Mouse (Mus musculus) limb, embryonic 12.5 days (tissue): ENCODE results near the gene Pitpnc1. TPM values are rescaled to one million over a fixed set of nuclear protein-coding genes. Genes with fewer than 3 reads are reported as not detected.

Experiments used
- ATAC-seq: fragments of 200-750 bp; cut with Nextera tagmentation; 2 replicates; pipeline ENCODE4 v1.8.0; 2017; ENCODE audit warnings: low read depth, moderate TSS enrichment; ENCODE audit not compliant: insufficient number of reproducible peaks, insufficient read depth, low FRiP score, low TSS enrichment
- H3K27ac ChIP-seq: fragments of 300-500 bp; sonication (generic); 2 replicates; pipeline ENCODE4 v1.5.1; 2016; ENCODE audit warnings: mild to moderate bottlenecking, moderate library complexity
- H3K27me3 ChIP-seq: fragments of 300-500 bp; sonication (generic); 2 replicates; pipeline ENCODE4 v1.6.1; 2016; ENCODE audit warnings: mild to moderate bottlenecking, moderate library complexity
- H3K36me3 ChIP-seq: fragments of 300-500 bp; sonication (generic); 2 replicates; pipeline ENCODE4 v1.6.1; 2016; ENCODE audit warnings: mild to moderate bottlenecking, moderate library complexity
- H3K4me1 ChIP-seq: fragments of 300-500 bp; sonication (generic); replicated peaks from 2 replicates; pipeline ENCODE4 v1.6.1; 2016
- H3K4me2 ChIP-seq: fragments of 300-500 bp; sonication (generic); 2 replicates; pipeline ENCODE4 v1.6.1; 2016; ENCODE audit warnings: mild to moderate bottlenecking, moderate library complexity
- H3K4me3 ChIP-seq: fragments of 300-500 bp; sonication (generic); replicated peaks from 2 replicates; pipeline ENCODE4 v1.5.1; 2016; ENCODE audit warnings: mild to moderate bottlenecking
- H3K9ac ChIP-seq: fragments of 300-500 bp; sonication (generic); replicated peaks from 2 replicates; pipeline ENCODE4 v1.6.1; 2016; ENCODE audit warnings: mild to moderate bottlenecking, moderate library complexity
- H3K9me3 ChIP-seq: fragments of 300-500 bp; sonication (generic); 2 replicates; pipeline ENCODE4 v1.6.1; 2016; ENCODE audit warnings: mild to moderate bottlenecking, moderate library complexity
- WGBS: fragments of 180-500 bp; shearing (Covaris S2); methylation state at CpG from one replicate; pipeline ENCODE4 v1.1.7; 2016; 5-methylcytosine and 5-hydroxymethylcytosine counted together
- polyA plus RNA-seq: library from polyadenylated mRNA; unstranded; fragments of >200 nt; fragmentation: Nextera tagmentation; extraction: Ambion mirVana; gene quantifications from 2 replicates; pipeline ENCODE4 v1.2.1, GENCODE M21; 2016

Gene Pitpnc1
- polyA plus RNA-seq, 1 experiment from 2014 or later = 31.9 TPM

DNA sequence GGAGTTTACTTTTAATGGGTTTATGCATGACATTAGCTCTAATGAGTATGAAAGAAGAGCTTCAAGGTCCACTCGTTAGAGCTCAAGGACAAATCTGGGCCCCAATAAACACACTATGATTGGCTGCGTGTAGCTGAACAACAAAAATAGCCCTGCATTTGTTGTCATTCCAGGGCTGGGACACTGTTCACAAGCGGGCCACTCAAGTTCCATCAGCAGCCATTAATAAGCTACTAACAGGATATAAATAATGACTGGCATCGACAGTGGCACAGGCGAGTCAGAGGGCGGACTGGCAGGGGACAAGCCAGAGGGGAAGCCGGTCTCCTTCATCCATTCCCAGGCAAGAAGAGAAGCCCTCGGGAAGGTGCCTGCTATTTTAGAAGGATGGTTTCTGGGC lies 219.6 kb downstream of the Pitpnc1 start:
- ATAC-seq = no peak
- H3K9me3 ChIP-seq = peaks cover 3% of the 10 kb centered on the region; the same call in 1 of the 2 replicates
- H3K27ac ChIP-seq = no peak overlapping the region
- no peak overlapping the region for H3K4me2 ChIP-seq
- H3K36me3 ChIP-seq = peaks cover 59% of the 10 kb centered on the region
- H3K27me3 ChIP-seq = no peaks in the 10 kb centered on the region
- 92% methylated on average over 8 of the region's 8 CpGs for WGBS
- H3K9ac ChIP-seq = no peak overlapping the region
- no peaks in the 10 kb centered on the region for H3K4me1 ChIP-seq
- H3K4me3 ChIP-seq = no peak overlapping the region

DNA sequence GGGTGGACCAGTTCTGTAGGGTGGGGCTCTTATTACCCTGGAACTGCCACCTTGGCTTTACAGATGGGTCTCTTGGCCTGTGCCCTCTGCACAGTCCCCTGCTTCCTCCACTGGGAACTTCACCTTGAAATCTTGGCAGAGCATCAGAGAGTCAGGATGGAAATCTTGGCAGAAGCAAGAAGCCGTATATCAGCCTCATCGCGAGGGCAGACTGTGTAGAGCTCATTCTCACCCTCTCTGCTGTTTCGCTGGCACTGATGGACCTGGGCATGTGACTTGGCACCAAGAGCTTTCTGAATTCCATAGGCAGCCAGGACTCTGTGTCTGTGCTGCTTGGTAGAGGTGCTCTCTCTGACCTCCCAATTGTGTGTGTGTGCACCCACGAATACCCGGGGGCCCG lies 221.7 kb downstream of the Pitpnc1 start:
- Histone ChIP-seq H3K27ac (no peak overlapping the region), H3K9me3 (peaks cover 9% of the 10 kb centered on the region; the same call in 1 of the 2 replicates), H3K36me3 (peaks cover 62% of the 10 kb centered on the region), H3K4me1 (no peaks in the 10 kb centered on the region), H3K4me3 (no peak overlapping the region), H3K27me3 (no peaks in the 10 kb centered on the region), H3K9ac (no peak overlapping the region), H3K4me2 (no peak overlapping the region)
- no peak for ATAC-seq
- WGBS = 96% methylated on average over 7 of the region's 7 CpGs

DNA sequence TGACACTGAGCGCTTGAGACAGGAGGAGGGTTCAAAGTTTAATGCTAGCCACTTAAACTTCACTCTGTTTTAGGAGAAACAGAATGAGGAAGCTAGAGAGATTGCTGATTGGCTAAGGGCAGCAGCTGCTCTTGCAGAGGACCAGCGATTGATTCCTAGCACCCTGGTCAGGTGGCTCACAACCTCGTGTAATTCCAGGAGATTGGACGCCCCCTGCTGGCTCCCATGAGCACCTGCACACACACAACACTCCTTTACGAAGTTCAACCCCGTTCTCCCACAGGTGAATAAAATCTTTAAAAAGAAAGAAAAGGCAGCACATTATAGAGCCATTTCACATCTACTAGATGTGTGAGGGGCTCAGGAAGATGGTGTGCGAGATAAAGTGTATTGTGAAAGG lies 224.8 kb downstream of the Pitpnc1 start:
- H3K9me3 ChIP-seq = peaks cover 9% of the 10 kb centered on the region; the same call in 1 of the 2 replicates
- no peak overlapping the region for H3K9ac ChIP-seq
- H3K27ac ChIP-seq = no peak overlapping the region
- 91% methylated on average over 7 of the region's 7 CpGs for WGBS
- H3K4me1 ChIP-seq = no peaks in the 10 kb centered on the region
- H3K4me3 ChIP-seq = no peak overlapping the region
- no peak for ATAC-seq
- H3K36me3 ChIP-seq = peaks cover 47% of the 10 kb centered on the region
- H3K27me3 ChIP-seq = no peaks in the 10 kb centered on the region
- no peak overlapping the region for H3K4me2 ChIP-seq

DNA sequence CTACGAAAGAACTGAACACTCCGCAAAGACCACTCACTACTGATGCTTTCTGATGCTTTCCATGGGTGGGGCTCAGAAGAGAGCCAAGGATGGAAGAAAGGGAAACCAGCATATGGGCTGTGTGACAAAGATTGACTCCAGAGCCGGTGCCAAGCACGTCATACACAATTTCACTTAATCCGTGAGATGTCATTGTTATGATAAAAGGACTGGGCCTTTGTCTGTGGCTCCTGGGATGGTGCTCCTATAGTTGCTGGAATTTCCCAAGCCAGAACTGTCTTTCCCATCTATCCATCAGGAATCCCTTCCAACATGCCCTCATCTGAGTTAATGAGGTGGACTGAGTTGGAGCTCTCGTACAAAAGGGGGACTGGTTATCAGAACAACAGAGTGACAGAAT lies 227.4 kb downstream of the Pitpnc1 start:
- ATAC-seq = no peak
- Histone ChIP-seq H3K27me3 (no peaks in the 10 kb centered on the region), H3K9ac (no peak overlapping the region), H3K4me2 (no peak overlapping the region), H3K4me3 (no peak overlapping the region), H3K4me1 (no peaks in the 10 kb centered on the region), H3K36me3 (peaks cover 25% of the 10 kb centered on the region), H3K9me3 (peaks cover 9% of the 10 kb centered on the region; the same call in 1 of the 2 replicates), H3K27ac (no peak overlapping the region)
- WGBS = 91% methylated on average over 6 of the region's 6 CpGs

DNA sequence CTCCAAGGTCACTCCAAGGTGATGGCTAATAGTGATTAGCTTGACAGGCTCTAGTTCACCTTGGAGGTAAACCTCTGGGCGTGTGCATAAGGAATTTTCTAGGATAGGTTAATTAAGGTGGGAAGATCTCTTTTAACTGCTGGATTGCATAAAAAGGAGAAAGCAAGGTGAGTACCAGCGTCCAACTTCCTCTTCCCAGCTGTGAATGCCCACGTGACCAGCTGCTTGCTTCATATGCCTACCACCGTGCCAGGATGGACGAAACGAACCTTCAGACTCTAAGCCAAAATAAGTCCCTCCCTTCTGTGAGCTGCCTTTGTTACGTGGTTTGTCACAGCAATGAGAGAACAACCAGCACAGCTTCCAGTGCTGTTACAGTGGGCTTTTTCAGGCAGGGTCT lies 228.8 kb downstream of the Pitpnc1 start:
- Histone ChIP-seq H3K27me3 (no peaks in the 10 kb centered on the region), H3K9me3 (peaks cover 9% of the 10 kb centered on the region; the same call in 1 of the 2 replicates), H3K4me2 (no peak overlapping the region), H3K4me3 (no peak overlapping the region), H3K27ac (no peak overlapping the region), H3K36me3 (peaks cover 20% of the 10 kb centered on the region; the same call in 1 of the 2 replicates), H3K9ac (no peak overlapping the region), H3K4me1 (no peaks in the 10 kb centered on the region)
- no peak for ATAC-seq
- WGBS = 90% methylated on average over 7 of the region's 7 CpGs

DNA sequence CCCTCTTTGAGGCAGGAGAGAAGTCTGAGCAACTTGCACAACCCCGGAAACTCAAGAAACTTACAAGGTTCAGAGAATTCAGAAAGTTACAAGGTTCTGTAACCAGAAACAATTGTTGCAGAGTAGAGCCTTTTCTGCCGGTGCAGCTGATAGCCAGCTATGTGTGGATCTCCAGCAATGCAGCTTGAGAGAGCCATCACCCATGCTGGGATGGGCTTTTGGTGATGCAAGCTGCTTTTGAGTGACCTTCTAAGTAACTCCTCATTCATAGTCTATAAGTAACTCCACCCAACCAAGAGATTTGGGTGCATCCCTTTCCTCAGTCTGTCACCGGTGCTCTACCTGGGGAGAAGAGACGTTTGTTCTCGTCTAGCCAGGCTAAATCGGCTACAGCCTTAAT lies 232.0 kb downstream of the Pitpnc1 start:
- 91% methylated on average over 6 of the region's 6 CpGs for WGBS
- H3K4me3 ChIP-seq = no peak overlapping the region
- no peak for ATAC-seq

DNA sequence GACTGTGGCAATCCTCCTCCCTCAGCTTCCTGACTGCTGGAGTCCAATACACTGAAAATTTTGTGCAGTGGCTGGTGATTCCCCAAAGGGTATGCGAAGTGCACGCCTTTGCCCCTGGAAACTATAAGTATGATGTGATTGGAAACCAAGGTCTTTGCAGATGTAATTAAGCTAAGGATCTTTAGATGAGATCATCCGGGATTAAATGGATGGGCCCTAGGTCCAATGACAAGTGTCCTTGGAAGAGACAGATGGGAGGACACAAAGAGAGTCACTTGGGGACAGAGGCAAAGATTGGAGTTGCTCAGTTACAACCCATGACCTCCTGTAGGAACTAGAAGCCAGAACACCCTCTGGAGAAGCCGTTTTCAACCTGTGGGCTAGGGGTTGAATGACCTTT lies 233.0 kb downstream of the Pitpnc1 start:
- Histone ChIP-seq H3K27me3 (no peaks in the 10 kb centered on the region), H3K4me1 (no peaks in the 10 kb centered on the region), H3K4me2 (no peak overlapping the region), H3K9ac (no peak overlapping the region), H3K4me3 (no peak overlapping the region), H3K9me3 (no peaks in the 10 kb centered on the region), H3K27ac (no peak overlapping the region), H3K36me3 (peaks cover 21% of the 10 kb centered on the region)
- WGBS = 94% methylated on average over 4 of the region's 4 CpGs
- ATAC-seq = no peak

More for the DNA sequence above, 232.0 kb downstream of the Pitpnc1 start:
- Histone ChIP-seq H3K4me2 (no peak overlapping the region), H3K4me1 (no peaks in the 10 kb centered on the region), H3K9ac (no peak overlapping the region), H3K27me3 (no peaks in the 10 kb centered on the region), H3K36me3 (peaks cover 12% of the 10 kb centered on the region), H3K27ac (no peak overlapping the region), H3K9me3 (no peaks in the 10 kb centered on the region)

DNA sequence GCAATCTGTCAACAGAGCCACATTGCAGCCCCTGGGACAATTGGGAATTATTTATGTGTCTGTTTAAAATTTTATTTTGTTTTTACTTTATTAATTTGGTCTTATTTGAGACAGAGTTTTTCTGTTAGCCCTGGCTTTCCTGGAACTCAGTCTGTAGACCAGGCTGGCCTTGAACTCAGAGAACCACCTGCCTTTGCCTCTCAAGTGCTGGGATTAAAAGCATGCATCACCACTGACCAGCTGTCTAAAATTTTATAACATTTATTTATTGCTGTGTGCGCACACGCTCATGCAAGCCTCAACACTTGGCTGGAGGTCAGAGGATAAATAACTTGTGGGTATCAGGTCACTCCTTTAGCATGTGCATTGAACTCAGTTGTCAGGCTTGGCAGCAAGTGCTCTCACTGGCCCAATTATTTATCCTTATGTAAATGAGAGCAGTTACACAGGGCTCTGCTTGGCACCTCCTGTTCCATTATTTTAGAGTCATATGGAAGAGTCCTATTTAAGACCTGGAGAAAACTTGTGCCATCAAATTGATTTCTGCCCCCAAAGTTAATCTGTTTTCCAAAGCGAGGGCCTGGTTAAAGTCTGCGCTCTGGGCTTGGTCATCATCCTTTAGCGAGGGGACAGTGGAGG lies 237.1 kb downstream of the Pitpnc1 start:
- WGBS = 81% methylated on average over 5 of the region's 5 CpGs
- H3K27ac ChIP-seq = no peak overlapping the region
- peaks cover 10% of the 10 kb centered on the region; the same call in 1 of the 2 replicates for H3K9me3 ChIP-seq
- no peak for ATAC-seq
- no peak overlapping the region for H3K9ac ChIP-seq
- no peaks in the 10 kb centered on the region for H3K27me3 ChIP-seq
- H3K4me3 ChIP-seq = no peak overlapping the region
- H3K4me2 ChIP-seq = no peak overlapping the region
- H3K4me1 ChIP-seq = peaks cover 14% of the 10 kb centered on the region
- peaks cover 43% of the 10 kb centered on the region for H3K36me3 ChIP-seq

DNA sequence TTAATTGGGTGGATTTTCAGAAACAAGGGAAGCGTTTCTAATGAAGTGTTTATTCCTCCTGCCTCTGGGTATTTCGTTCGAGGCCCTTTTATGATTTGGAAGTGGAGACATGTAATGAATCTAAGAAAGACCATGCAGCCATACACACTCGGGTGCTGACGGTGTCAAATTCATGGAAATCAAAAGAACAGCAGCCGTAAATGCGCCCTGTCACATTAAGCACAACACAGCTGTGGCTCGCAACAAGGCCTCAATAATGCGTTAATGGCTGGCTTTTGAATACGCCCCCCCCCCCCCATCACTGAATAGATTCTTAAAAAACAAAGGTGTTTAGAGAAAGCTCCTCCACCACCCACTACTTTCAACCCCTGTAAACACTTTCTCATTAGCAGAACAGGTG lies 240.4 kb downstream of the Pitpnc1 start:
- Histone ChIP-seq H3K9ac (no peak overlapping the region), H3K36me3 (peaks cover 60% of the 10 kb centered on the region), H3K9me3 (peaks cover 10% of the 10 kb centered on the region; the same call in 1 of the 2 replicates), H3K27ac (peak overlapping the region; percentile 35; the same call in 1 of the 2 replicates), H3K4me2 (no peak overlapping the region), H3K4me1 (peaks cover 14% of the 10 kb centered on the region), H3K27me3 (no peaks in the 10 kb centered on the region), H3K4me3 (no peak overlapping the region)
- no peak for ATAC-seq
- 30% methylated on average over 10 of the region's 10 CpGs for WGBS

DNA sequence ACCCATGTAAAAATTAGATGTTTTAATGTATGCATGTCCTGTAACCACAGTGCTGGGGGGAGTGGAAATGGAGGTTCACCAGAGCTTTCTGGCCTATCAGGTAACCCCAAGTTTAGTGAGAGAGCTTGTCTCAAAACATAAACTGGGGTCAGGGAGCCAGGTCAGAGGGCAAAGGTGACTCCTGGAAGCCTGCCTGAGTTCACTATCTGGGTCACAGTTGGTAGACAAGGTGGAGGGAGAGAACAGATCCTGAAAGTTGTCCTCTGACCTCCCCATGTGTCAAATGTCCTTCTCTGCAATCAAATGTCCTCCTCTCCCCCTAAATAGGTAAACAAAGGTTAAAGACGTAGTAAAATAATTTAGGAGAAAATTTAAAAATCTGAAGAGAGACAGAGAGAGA lies 244.1 kb downstream of the Pitpnc1 start:
- H3K27ac ChIP-seq = no peak overlapping the region
- H3K36me3 ChIP-seq = peaks cover 41% of the 10 kb centered on the region
- ATAC-seq = no peak
- 93% methylated on average over 1 of the region's 1 CpGs for WGBS
- no peaks in the 10 kb centered on the region for H3K27me3 ChIP-seq
- H3K4me1 ChIP-seq = peaks cover 25% of the 10 kb centered on the region
- peaks cover 2% of the 10 kb centered on the region; the same call in 1 of the 2 replicates for H3K9me3 ChIP-seq
- H3K4me3 ChIP-seq = no peak overlapping the region
- no peak overlapping the region for H3K4me2 ChIP-seq
- H3K9ac ChIP-seq = no peak overlapping the region

DNA sequence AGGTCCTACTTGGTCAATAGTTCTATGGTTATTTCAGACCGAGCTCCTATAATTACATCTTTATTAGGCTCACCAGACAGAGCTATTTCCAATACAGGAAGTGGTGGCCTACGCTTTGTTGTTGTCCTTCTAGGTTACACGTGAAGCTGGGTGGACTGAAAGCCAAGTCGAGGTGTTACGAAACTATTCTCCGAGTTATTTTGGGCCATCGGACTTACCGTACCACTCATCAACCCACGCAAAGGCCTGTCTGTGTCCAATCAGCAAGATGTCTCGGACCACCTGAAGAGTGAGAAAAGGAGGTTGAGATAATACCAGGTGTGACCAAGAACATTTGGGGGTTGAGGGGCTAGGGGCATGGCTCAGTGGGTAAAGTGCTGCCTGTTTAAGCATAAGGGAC lies 244.5 kb downstream of the Pitpnc1 start:
- no peak overlapping the region for H3K27ac ChIP-seq
- no peak for ATAC-seq
- no peak overlapping the region for H3K4me2 ChIP-seq
- no peak overlapping the region for H3K4me3 ChIP-seq
- H3K27me3 ChIP-seq = no peaks in the 10 kb centered on the region
- H3K4me1 ChIP-seq = peaks cover 25% of the 10 kb centered on the region
- no peak overlapping the region for H3K9ac ChIP-seq
- no peaks in the 10 kb centered on the region for H3K9me3 ChIP-seq
- H3K36me3 ChIP-seq = peaks cover 37% of the 10 kb centered on the region
- WGBS = 90% methylated on average over 10 of the region's 10 CpGs

DNA sequence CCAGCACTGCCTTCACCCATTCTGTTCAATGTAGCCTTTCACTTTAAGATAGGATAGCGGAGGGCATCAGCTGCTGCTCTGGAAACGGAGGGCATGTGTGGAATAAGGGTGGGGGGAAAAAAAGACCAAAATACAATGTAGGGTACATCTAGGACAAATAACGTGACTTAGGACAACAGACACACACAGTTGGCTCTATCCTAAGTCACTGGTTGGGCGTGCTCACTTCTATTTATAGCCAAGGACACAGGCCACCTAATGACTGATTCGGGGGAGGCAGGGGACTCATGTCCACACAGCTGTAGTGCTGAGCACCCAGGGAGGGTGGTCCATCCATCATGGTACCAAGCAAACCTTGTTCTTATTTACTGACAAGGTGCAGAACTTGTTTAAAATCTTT lies 245.2 kb downstream of the Pitpnc1 start:
- H3K4me3 ChIP-seq = no peak overlapping the region
- H3K36me3 ChIP-seq = peaks cover 31% of the 10 kb centered on the region
- H3K27me3 ChIP-seq = no peaks in the 10 kb centered on the region
- ATAC-seq = no peak
- no peaks in the 10 kb centered on the region for H3K9me3 ChIP-seq
- WGBS = 86% methylated on average over 5 of the region's 5 CpGs
- H3K27ac ChIP-seq = peak overlapping the region; percentile 64; the same call in 1 of the 2 replicates
- peaks cover 19% of the 10 kb centered on the region for H3K4me1 ChIP-seq
- H3K4me2 ChIP-seq = no peak overlapping the region
- no peak overlapping the region for H3K9ac ChIP-seq
